Mouse (Mus musculus) adrenal gland (tissue): ENCODE data around the gene Aox4.

ENCODE experiments used
- intact Hi-C: fragments of 180-260 bp; cut with DNase I; formaldehyde crosslinking; loops from one replicate; pipeline ENCODE4 v1.15.1; 2025

Gene Aox4

DNA sequence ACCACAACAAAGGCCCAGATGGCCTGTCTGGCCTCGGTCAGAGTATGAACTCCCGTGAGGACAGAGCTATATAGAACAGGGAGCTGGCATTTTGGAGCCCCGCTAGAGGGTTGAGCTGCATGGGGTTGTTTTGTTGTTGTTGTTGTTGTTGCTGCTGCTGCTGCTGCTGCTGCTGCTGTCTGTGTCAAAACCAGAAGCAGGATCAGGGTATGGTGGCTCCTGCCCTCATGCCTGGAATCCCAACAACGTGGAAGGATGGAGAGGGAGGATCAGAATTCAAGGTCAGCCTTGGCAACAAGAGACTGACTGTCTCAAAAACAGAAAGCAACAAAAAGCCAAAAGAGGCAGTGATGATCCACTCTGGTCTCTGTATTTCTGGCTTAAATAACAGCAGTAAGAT is 86.6 kb downstream of the Aox4 start:
- intact Hi-C loops, result loop anchor here (1.0 to 10.0 kb wide), 3 partner anchors 95 to 872 kb away; partner anchors contain the start of gene Bzw1

- intact Hi-C loops, result loop anchor here (5.0 to 10.0 kb wide), 2 partner anchors 94 to 874 kb away; partner anchors contain the start of gene Bzw1
Measured at GRCm38 (mm10) chr1:58298347-58298746, 88.2 kb downstream of the Aox4 start.

DNA sequence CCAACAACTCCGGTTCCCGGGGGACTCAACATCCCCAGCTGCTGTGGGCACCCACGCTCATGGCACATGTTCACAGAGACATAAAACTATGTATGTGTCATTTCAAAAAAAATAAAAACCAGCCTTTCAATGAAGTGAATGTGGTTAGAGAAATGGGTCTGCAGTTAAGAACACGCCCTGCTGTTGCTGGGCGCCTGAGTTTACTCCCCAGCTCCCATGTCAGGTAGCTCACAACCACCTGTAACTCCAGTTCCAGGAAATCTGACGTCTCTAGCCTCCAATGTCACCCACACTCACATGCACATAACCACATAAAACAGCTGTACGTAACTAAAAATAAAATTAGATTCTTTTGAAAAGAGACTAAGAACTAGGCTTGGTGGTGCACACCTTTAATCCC is 90.9 kb downstream of the Aox4 start:
- intact Hi-C loops, result no loop called here

- intact Hi-C loops, result no loop called here
Measured at GRCm38 (mm10) chr1:58302015-58302414, 91.8 kb downstream of the Aox4 start.

DNA sequence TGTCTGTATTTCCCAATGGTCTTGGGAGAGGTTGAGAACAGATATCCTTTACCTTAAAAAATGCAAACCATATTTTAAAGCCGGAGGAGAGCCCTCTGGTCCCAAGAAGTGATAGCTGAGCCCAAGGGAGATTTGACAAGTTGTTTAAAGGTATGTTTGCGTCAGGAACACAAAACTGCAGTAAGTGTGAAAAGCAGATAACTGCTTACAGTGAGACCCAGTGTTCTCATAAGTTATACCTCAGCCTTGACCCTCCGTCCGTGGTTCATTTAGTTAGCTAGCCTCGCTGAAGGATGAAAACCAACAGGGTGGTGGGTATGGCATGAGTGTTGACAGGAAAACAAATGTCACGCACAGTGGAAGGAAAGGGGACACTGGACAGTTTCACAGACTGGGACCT is 92.8 kb downstream of the Aox4 start:
- intact Hi-C loops, result no loop called here

GRCm38 (mm10) chr1:58303726-58304125 is 93.5 kb downstream of the Aox4 start:
- intact Hi-C loops, result no loop called here

DNA sequence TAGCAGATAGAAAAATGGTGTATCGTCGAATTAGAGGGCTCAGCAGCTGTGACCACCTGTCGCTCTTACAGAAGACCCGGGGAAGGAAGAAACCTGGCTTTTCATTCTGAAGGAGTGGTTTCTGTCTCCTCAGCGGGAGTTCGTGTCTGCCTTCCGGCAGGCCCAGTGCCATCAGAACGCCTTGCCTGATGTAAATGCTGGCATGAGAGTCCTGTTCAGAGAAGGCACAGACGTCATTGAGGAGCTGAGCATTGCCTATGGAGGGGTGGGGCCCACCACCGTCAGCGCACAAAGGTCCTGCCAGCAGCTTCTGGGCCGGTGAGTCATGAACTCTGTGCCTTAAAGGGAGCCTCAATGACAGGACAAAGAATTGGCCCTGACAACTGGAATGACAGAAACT is 94.1 kb downstream of the Aox4 start:
- intact Hi-C loops, result no loop called here

GRCm38 (mm10) chr1:58307181-58307580 is 97.0 kb downstream of the Aox4 start:
- intact Hi-C loops, result no loop called here

DNA sequence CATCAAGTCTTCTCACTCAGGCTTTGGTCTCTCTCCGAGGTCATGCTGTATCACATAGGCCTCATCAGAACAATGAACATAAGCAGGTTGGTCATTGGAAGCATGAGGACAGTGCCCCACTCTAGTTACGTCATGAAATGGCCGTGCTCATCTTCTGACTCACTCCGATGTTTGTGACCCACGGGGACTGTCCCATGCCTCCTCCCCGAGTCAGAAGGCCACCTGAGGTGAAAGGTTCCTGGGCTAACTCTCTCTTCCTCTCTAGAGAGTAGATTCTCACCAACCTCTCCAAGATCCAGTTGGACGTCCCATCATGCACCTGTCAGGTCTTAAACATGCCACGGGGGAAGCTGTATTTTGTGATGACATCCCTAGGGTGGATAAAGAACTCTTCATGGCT is 98.4 kb downstream of the Aox4 start:
- intact Hi-C loops, result no loop called here

DNA sequence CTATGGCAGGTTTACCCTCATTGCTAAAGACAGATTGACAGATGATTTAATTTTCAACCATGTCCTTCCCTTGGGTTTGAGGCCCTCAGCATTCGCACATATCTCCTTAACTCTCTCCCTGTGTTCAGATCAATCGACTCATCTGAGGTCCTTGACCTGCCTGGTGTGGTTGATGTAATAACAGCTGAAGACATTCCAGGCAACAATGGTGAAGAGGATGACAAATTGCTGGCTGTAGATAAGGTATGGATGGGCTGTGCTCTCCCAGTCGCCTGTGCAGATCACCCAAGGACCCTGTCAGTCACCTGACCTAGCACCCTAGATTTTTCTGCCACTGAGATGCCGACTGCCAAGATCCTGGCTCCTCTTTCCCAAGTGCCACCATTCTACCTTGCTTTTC is 99.7 kb downstream of the Aox4 start:
- intact Hi-C loops, result no loop called here

DNA sequence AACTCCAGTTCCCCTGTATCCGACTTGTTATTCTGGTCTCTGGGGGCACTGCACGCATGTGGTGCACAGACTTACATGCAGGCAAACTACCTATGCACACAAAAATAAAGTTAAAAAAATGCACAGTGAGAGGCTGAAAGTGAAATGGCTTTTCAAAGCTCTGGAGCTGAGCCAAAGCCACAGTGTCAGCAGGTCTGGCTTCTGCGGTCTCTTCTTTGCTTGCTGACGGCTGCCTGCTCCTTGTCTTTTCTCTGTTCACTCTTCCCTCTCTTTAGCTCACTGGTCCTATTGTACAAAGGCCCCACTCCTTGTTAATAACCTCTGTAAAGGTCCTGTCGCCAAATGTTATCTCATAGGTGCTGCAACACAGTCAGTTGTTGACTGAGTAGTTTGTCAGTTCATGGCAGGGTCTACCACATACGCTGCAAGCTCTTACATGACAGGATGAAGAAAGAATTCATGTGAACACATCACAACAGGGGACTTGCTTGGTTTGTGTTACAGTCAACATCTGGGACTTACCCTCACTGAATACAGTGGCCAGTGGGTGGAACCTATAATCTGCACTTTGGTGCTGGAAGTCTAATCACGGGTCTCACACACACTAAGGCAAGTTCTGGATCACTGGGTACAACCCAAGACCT is 101.1 kb downstream of the Aox4 start:
- intact Hi-C loops, result no loop called here

- intact Hi-C loops, result no loop called here
Measured at GRCm38 (mm10) chr1:58313173-58313572, 103.0 kb downstream of the Aox4 start.

DNA sequence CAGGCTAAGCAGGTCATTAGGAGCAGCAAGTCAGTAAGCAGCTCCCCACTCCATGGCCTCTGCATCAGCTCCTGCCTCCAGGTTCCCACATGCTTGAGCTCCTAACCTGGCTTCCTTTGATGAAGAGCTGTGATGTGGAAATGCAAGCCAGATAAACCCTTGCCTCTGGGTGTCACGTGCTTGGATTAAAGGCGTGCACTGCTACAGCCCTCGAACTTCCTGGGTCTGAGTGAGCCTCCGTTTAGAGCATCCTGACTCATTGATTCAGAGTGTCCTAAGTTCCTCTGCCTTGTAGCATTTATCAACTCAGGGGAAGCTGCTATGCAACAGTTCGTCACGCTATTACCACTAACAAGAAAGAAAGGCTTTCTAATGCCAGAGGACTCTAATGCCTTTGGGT is 105.3 kb downstream of the Aox4 start:
- intact Hi-C loops, result no loop called here
